Mouse (Mus musculus) myocyte (in vitro differentiated cells): ENCODE data around the gene Rab8a.
"Not testable (repeated sequence)": the region's sequence is repeated elsewhere in the genome, so short reads cannot be mapped to it uniquely, and the experiment has no call there.

Experiments
- CEBPB ChIP-seq: IDR thresholded peaks from 2 replicates; pipeline ENCODE4 v1.6.1; 2011; ENCODE audit warnings: mild to moderate bottlenecking, moderate library complexity; ENCODE audit not compliant: poor library complexity, insufficient read depth, severe bottlenecking
- E2F4 ChIP-seq: IDR thresholded peaks from one replicate; pipeline ENCODE4 v1.6.1; 2011; ENCODE audit warnings: mild to moderate bottlenecking, control low read depth, moderate library complexity; ENCODE audit not compliant: insufficient read depth
- MAX ChIP-seq: IDR thresholded peaks from one replicate; pipeline ENCODE4 v1.6.1; 2011; ENCODE audit warnings: low read depth, mild to moderate bottlenecking, control low read depth
- MYOD1 ChIP-seq, 3 experiments: IDR thresholded peaks; one replicate each; pipeline ENCODE4 v1.6.1; 2011; ENCODE audit warnings: control low read depth in 2 of 3, low read depth in 2 of 3, mild to moderate bottlenecking in 2 of 3, moderate library complexity in 1 of 3; ENCODE audit not compliant: insufficient read length in 2 of 3, control insufficient read depth in 1 of 3
- POLR2A ChIP-seq: IDR thresholded peaks from one replicate; pipeline ENCODE4 v1.6.1; 2011; ENCODE audit warnings: low read depth, mild to moderate bottlenecking, control low read depth, moderate library complexity; ENCODE audit not compliant: insufficient read length
- POLR2AphosphoS2 ChIP-seq: IDR thresholded peaks from one replicate; pipeline ENCODE4 v1.6.1; 2011; ENCODE audit warnings: low read depth, control low read depth; ENCODE audit not compliant: insufficient read length
- REST ChIP-seq: IDR thresholded peaks from one replicate; pipeline ENCODE4 v1.6.1; 2011; ENCODE audit warnings: mild to moderate bottlenecking, control low read depth, moderate library complexity; ENCODE audit not compliant: insufficient read depth, insufficient read length
- SRF ChIP-seq: IDR thresholded peaks from one replicate; pipeline ENCODE4 v1.6.1; 2011; ENCODE audit warnings: low read depth; ENCODE audit not compliant: control insufficient read depth, insufficient read length
- USF1 ChIP-seq: IDR thresholded peaks from one replicate; pipeline ENCODE4 v1.6.1; 2011; ENCODE audit warnings: low read depth, mild to moderate bottlenecking, control low read depth, moderate library complexity

DNA sequence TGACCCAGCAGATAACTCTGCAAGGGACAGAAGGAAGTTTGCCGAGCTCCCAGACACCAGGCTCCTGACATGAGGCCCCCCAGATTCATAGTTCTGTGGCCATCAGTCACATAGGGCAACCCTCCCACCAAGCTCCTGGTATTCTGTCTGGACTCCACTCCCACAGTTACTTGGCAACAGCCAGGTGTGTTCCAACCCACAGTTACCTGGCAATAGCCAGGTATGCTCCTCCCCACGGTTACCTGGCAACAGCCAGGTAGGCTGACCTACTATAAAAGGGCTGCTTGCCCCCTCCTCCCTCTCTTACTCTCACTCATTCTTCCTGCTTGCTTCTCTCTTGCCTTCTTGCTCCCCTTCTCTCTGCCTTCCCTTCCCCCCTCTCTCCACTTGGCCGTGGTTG is 39.5 kb upstream of the Rab8a start:
- TF ChIP-seq POLR2AphosphoS2; POLR2A; MYOD1 (IDR thresholded peaks at IDR 0.05; ENCODE audit: control insufficient read depth in 1 of 3, insufficient read length in 2 of 3, low read depth in 2 of 3); E2F4; REST; MAX; CEBPB; USF1; SRF: not testable (repeated sequence)
